Mouse (Mus musculus): ENCODE data around the gene Samd9l. TPM values are rescaled to one million over a fixed set of nuclear protein-coding genes. Genes with fewer than 3 reads are reported as not detected.
"Not testable (repeated sequence)": the region's sequence is repeated elsewhere in the genome, so short reads cannot be mapped to it uniquely, and the experiment has no call there.

Gene Samd9l
- polyA plus RNA-seq, 1 experiment from 2014 or later: 4.5 TPM

DNA sequence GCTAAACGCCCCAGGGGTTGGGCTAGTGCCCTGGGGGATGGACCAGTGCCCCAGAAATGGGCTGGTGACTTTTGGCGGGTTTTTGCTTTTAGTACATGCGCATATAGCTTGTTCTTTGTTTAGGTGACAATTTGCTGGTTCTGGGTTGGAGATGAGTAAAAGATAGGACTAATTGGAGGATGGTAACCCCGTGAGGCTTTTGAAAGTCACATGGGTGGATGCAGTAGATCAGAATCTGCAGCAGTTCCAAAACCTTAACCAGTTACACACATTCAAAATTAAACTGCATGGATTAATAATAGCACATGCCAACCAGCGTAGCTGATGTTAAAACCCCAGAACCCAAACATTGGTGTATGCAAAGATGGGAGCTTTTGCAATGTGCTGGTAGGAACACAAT is 57.9 kb downstream of the Samd9l start:
- H3K36me3 ChIP-seq (replicated peaks; ENCODE audit: insufficient read depth, low read length): no peaks in the 10 kb centered on the region
- no peaks in the 10 kb centered on the region for H3K27me3 ChIP-seq (ENCODE audit: insufficient read depth, low read length)
- ATAC-seq (no peak), DNase-seq (no peak)
- 43% methylated on average over 5 of the region's 5 CpGs for WGBS (ENCODE audit: insufficient replicate concordance)
- no peak overlapping the region for H3K9ac ChIP-seq (replicated peaks)
- H3K4me1 ChIP-seq (ENCODE audit: insufficient read depth): peaks cover 4% of the 10 kb centered on the region; the same call in 1 of the 2 replicates
- no peak overlapping the region for H3K4me2 ChIP-seq (ENCODE audit: low read depth, low read length)
- H3K27ac ChIP-seq (ENCODE audit: low read depth): no peak overlapping the region
- no peaks in the 10 kb centered on the region for H3K9me3 ChIP-seq (ENCODE audit: low read length)
- H3K4me3 ChIP-seq (ENCODE audit: low read depth, low read length): no peak overlapping the region
- TF ChIP-seq EP300 (IDR thresholded peaks at IDR 0.05; ENCODE audit: low read depth): no peak
- TF ChIP-seq CTCF (IDR thresholded peaks at IDR 0.05; ENCODE audit: low read depth): no peak

- WGBS (ENCODE audit: insufficient replicate concordance): 18% methylated on average over 10 of the region's 10 CpGs
- H3K4me3 ChIP-seq (ENCODE audit: low read depth, low read length): peak overlapping the region; percentile 10; the same call in 1 of the 2 replicates
- H3K9me3 ChIP-seq (ENCODE audit: low read length); H3K27ac ChIP-seq (ENCODE audit: low read depth); ATAC-seq; DNase-seq; H3K27me3 ChIP-seq (ENCODE audit: insufficient read depth, low read length); H3K4me1 ChIP-seq (ENCODE audit: insufficient read depth); H3K9ac ChIP-seq (replicated peaks); H3K36me3 ChIP-seq (replicated peaks; ENCODE audit: insufficient read depth, low read length): not testable (repeated sequence)
- H3K4me2 ChIP-seq (ENCODE audit: low read depth, low read length): peak overlapping the region; percentile 51
Measured at GRCm38 (mm10) chr6:3340928-3341327, 58.4 kb downstream of the Samd9l start.

- not testable (repeated sequence) for H3K4me2 ChIP-seq (ENCODE audit: low read depth, low read length); H3K9ac ChIP-seq (replicated peaks); H3K27me3 ChIP-seq (ENCODE audit: insufficient read depth, low read length); H3K4me3 ChIP-seq (ENCODE audit: low read depth, low read length); H3K9me3 ChIP-seq (ENCODE audit: low read length); H3K27ac ChIP-seq (ENCODE audit: low read depth); DNase-seq; ATAC-seq; H3K4me1 ChIP-seq (ENCODE audit: insufficient read depth); H3K36me3 ChIP-seq (replicated peaks; ENCODE audit: insufficient read depth, low read length)
- WGBS (ENCODE audit: insufficient replicate concordance): 78% methylated on average over 6 of the region's 6 CpGs
Measured at GRCm38 (mm10) chr6:3339131-3339530, 60.2 kb downstream of the Samd9l start.

Other genes with a start within 250 kb of the Samd9l start
- gene Hepacam2, start 98.7 kb upstream of the Samd9l start, polyA plus RNA-seq (2015; fragmentation: Nextera tagmentation; extraction: Ambion mirVana): 0.13 and 0.15 TPM in 2 replicates
- 5.4 and 6.4 TPM in 2 replicates for gene Vps50, start 98.8 kb upstream of the Samd9l start, polyA plus RNA-seq (2015; fragmentation: Nextera tagmentation; extraction: Ambion mirVana)